Mouse (Mus musculus) CH12.LX (cell line): ENCODE data around the gene Lin28b.

ENCODE experiments used
- CTCF ChIP-seq, 2 experiments: IDR thresholded peaks in 1 of 2; conservative IDR thresholded peaks in 1 of 2; 2 replicates each; pipeline ENCODE4 v1.5.1; 2011 to 2012; ENCODE audit warnings: low read depth in 2 of 2, low read length in 2 of 2, improper control_type of control experiment in 1 of 2, inconsistent platforms in 1 of 2, mild to moderate bottlenecking in 1 of 2, moderate library complexity in 1 of 2
- EP300 ChIP-seq: IDR thresholded peaks from 2 replicates; pipeline ENCODE4 v1.6.1; 2011; ENCODE audit warnings: low read length, improper control_type of control experiment
- ETS1 ChIP-seq: conservative IDR thresholded peaks from 2 replicates; pipeline ENCODE4 v1.6.1; 2012; ENCODE audit warnings: low read depth, mild to moderate bottlenecking, inconsistent platforms, low read length, improper control_type of control experiment, moderate library complexity
- GABPA ChIP-seq: IDR thresholded peaks from 2 replicates; pipeline ENCODE4 v1.6.1; 2012; ENCODE audit warnings: low read depth, low read length, improper control_type of control experiment, inconsistent platforms; ENCODE audit not compliant: insufficient replicate concordance
- JUND ChIP-seq: conservative IDR thresholded peaks from 2 replicates; pipeline ENCODE4 v1.6.1; 2011; ENCODE audit warnings: low read depth, low read length, improper control_type of control experiment
- MAZ ChIP-seq: IDR thresholded peaks from 2 replicates; pipeline ENCODE4 v1.6.1; 2012; ENCODE audit warnings: low read depth, mild to moderate bottlenecking, inconsistent platforms, low read length, improper control_type of control experiment, moderate library complexity
- POLR2A ChIP-seq: IDR thresholded peaks from 2 replicates; pipeline ENCODE4 v1.6.1; 2011; ENCODE audit warnings: low read depth, mild to moderate bottlenecking, improper control_type of control experiment, low read length
- RCOR1 ChIP-seq: conservative IDR thresholded peaks from 2 replicates; pipeline ENCODE4 v1.6.1; 2012; ENCODE audit warnings: low read depth, mild to moderate bottlenecking, inconsistent platforms, low read length, improper control_type of control experiment
- TCF12 ChIP-seq: IDR thresholded peaks from 2 replicates; pipeline ENCODE4 v1.6.1; 2014; ENCODE audit warnings: low read depth, mild to moderate bottlenecking, inconsistent platforms, low read length, improper control_type of control experiment

GRCm38 (mm10) chr10:45472431-45473142, 13.6 kb downstream of the Lin28b start:
- TF ChIP-seq MAZ: no peak
- no peak for TF ChIP-seq CTCF (conservative IDR thresholded peaks at IDR 0.05 in 1 of 2, IDR thresholded peaks at IDR 0.05 in 1 of 2; ENCODE audit: low read depth in 2 of 2, low read length in 2 of 2)
- TF ChIP-seq TCF12: no peak
- no peak for TF ChIP-seq JUND
- no peak for TF ChIP-seq RCOR1
- no peak for TF ChIP-seq ETS1
- no peak for TF ChIP-seq GABPA
- no peak for TF ChIP-seq EP300
- TF ChIP-seq POLR2A: no peak
